Mouse (Mus musculus) frontal cortex, postnatal 36 days (tissue): ENCODE measurements around the gene Ttyh3.

Experiments
- DNase-seq, 2 experiments: peaks; one replicate each; pipeline ENCODE4 v3.0.0; 2022; ENCODE audit warnings: low spot score in 2 of 2

Gene Ttyh3

DNA sequence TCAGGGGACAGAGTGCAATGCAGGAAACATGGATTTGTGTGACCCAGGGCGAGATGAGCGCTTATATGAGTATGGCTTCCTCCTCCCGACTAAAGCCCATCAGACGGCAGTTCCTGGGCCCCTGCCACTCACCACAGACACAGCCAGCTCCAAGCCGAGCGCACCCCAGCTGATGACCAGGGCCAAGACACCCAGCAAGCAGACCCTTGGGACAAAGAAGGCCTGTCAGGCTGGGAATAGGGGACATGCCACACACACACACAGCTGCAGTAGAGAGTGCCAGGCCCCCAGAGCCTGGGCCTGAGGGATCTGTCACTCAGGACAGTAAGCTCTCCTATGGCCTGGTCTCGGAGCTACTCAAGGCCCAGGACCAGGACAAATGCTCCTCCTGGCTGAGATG lies 15.4 kb downstream of the Ttyh3 start:
- no peak for DNase-seq

- DNase-seq, result no peak
Measured at GRCm38 (mm10) chr5:140628995-140629394, 19.8 kb downstream of the Ttyh3 start.

DNA sequence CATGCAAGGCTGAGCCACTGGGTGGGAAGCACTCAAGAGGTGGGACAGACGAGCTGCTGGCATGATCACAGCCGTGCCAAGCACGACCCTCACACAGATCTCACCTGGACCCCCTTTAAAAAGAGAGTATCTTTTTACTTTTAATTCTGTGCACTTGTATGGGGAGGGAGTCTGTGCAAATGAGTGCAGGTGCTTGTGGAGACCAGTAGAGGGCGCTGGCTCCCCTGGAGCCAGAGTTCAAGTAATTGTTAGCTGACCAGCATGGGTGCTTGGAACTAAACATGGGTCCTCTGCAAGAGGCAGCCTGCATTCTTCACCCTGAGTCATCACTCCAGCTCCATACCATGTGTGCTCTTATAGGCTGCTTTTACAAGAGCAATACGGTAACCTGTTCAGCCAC lies 21.3 kb downstream of the Ttyh3 start:
- no peak for DNase-seq

GRCm38 (mm10) chr5:140624961-140625360 lies 23.9 kb downstream of the Ttyh3 start:
- DNase-seq, result no peak

DNA sequence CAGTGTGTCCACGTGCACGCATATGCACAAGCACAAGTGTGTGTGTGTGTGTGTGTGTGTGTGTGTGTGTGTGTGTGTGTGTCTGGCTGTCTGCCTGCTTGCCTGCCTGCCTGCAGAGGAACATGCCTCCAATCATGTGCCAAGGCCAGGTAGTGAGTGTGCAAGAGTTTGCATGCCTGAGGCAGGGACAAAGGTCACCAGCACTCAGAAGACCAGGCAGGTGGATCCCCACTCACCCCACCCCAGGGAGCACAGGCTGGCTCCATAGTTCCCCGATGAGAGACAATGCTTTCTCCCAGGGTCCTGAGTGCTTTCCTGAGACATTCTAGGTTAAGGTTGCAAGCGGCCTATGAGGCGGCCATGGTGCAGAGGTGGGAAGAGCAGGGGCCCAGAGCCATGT lies 24.6 kb downstream of the Ttyh3 start:
- DNase-seq, result no peak

- no peak for DNase-seq
Measured at GRCm38 (mm10) chr5:140623791-140624190, 25.0 kb downstream of the Ttyh3 start.

DNA sequence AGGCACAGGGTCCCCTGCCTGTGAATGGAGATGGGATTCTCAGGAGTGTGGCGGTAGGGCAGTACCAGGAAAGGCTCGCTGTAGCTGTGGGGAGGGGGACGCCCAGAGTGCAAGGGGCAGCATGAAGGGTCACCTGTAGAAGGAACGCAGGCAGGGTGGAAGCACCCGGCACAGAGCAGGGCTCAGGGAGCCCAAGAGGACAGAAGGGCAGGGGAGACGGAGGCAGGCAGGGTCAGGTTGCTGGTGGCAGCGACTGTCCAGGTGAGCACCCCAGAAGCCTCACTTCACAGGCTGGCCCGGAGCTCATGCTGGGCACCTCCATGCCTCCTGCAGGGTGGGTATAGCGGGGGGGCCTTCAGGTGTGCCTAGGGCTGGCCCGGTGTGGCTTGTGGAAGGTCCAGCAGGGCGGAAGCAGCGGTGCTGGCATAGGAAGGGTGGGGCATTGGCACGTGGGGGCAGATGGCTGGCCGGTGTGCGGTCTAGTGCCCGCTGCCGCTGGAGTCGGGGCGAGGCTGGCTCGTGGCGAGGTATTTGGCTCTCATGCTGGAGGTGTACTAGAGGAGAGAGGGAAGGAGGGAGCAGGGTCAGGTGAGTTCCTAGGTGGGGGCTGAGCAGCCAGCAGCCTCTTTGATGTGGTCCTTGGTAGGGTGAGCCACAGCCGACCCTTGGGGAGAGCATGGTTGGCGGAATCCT lies 25.7 kb downstream of the Ttyh3 start:
- no peak for DNase-seq

DNA sequence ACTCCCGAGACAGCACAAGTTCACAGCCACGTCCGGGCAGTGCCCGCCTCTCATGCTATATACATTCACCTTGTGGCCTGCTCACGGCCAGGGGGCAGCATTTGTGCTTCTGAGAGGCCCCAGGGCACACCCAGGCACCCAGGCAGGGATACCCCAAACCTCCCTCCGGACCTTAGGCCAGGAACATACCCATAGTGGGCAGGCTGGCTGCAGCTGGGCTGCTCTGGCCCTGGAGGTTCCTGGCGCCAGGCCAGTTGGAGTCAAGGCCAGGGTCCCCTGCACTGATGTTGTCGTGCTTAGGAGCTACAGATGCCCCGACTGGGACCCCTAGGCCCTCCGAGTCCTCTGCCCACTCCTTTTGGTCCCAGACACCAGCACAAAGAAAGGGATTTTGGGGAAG lies 27.3 kb downstream of the Ttyh3 start:
- no peak for DNase-seq

- DNase-seq, result no peak
Measured at GRCm38 (mm10) chr5:140621092-140621491, 27.7 kb downstream of the Ttyh3 start.

DNA sequence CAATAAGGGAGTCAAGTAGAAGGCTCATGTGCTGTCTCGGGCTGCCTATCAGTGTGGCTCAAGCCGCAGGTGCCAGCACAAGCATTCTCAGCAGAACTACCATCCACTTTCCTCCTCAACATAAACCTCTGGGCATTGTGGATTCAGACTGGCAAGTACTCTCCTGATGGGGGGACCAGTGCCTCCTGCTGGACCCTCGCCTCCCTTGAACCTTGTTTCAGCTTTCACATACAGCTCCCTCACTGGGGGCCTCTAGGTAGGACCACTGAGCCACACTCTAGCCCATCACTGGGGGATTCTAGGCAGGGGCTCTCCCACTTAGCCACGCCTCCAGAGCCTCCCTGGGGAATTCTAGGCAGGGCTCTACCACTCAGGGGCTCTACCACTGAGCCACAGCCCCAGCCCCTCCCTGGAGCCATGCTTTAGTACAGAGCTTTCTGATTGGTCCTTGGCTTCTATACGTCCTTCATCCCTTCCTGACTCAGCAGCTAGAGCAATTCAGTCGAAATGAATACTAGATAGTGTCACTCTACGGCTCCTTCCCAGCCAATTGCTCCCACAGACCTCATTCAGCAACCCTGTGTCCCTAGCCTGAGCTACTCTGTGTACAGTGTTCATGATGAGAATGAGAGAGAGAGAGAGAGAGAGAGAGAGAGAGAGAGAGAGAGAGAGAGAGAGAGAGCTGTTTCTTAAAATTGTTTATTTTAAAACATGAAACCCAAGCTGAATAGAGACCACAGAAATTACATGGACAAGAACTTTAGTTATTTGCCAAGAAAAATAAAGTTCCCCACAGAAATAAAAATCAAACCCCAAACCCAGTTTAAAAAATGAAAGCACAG lies 28.7 kb downstream of the Ttyh3 start:
- DNase-seq, result no peak

GRCm38 (mm10) chr5:140619151-140619771 lies 29.6 kb downstream of the Ttyh3 start:
- peak; percentile 70 to 74 for DNase-seq

- no peak for DNase-seq
Measured at GRCm38 (mm10) chr5:140617714-140618113, 31.1 kb downstream of the Ttyh3 start.

DNA sequence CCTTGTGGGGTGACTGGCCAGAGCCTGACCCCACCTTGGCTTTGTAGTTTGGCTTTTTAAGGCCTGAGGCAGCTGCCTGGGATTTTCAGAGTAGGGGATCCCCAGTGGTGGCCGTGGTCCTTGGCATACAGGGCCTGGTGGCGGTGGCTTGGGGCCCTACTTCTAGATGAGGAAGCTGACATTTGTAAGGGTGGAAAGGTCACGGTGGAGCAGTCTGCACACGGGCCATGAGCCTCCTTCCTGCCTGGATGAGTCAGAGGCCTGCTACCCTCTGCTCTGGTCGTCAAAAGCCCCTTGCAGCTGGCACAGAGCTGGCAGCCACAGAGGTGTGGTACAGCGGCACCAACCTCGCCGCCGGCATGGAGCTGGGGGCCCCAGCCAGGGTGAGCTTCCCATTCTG lies 32.1 kb downstream of the Ttyh3 start:
- no peak for DNase-seq

- DNase-seq, result no peak
Measured at GRCm38 (mm10) chr5:140616110-140616503, 32.7 kb downstream of the Ttyh3 start.

DNA sequence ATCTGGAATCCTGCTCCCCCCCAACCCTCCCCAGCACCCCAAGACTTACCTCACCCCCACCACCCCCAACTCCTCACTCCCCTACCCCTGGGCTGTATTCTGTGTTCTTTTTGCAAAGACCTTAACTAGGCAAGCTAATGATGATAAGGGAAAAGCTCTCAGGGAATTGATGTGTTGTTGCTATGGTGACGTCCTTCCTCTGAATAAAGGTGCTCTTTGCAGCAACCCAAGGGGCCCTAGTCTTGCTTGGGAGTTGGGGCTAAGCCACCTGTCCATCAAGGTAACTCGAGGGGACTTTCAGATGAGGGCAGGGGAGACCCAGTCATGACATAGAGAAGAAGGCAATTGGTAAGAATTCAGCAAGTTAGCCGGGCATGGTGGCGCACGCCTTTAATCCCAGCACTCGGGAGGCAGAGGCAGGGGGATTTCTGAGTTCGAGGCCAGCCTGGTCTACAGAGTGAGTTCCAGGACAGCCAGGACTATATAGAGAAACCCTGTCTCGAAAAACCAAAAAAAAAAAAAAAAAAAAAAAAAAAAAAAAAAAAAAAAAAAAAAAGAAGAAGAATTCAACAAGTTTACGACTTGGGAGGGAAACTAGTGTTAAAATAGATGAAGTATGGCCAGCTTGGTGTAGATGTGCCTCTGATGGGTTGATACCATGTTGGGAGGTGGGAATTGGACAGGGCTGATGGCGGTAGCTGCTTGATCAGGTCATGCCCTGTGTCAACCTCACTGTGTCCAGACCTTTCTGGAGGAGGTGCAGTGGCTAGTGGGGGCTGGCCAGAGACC lies 33.3 kb downstream of the Ttyh3 start:
- no peak for DNase-seq

GRCm38 (mm10) chr5:140614837-140615236 lies 34.0 kb downstream of the Ttyh3 start:
- DNase-seq, result no peak

DNA sequence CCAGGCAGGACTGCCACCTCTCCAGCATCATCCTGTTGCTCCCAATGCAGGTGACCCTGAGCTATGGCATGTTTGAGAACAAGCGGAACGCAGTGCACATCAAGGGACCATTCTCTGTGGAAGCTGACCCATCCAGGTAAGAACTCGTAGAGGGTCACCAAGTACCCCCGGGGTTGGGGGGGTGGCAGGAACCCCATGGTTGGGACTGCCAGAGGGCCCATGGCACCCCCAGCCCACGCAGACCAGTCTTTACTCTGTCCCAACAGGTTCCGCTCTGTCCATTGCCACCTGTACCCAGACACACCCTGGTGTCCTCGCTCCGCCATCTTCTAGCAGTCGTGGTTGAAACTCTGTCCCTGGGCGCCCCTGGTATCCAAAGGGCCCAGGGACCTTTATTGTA lies 34.7 kb downstream of the Ttyh3 start:
- DNase-seq, result no peak

DNA sequence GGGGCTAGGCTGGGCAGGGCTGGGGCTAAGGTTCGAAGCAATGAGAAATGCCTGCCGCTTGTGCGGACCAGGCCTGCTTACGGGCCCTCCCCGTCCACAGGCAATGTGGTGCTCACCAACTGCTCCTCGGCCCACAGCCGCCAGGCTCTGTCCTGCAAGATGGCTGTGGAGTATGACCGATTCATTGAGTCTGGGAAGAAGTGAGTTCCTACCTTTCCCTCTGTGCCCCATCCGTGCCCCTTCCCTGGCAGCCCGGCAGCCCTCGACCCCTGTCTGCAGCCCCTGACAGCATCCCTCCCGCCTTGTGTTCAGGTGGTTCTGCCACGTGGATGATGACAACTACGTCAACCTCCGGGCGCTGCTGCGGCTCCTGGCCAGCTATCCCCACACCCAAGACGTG lies 36.6 kb downstream of the Ttyh3 start:
- DNase-seq, result no peak

DNA sequence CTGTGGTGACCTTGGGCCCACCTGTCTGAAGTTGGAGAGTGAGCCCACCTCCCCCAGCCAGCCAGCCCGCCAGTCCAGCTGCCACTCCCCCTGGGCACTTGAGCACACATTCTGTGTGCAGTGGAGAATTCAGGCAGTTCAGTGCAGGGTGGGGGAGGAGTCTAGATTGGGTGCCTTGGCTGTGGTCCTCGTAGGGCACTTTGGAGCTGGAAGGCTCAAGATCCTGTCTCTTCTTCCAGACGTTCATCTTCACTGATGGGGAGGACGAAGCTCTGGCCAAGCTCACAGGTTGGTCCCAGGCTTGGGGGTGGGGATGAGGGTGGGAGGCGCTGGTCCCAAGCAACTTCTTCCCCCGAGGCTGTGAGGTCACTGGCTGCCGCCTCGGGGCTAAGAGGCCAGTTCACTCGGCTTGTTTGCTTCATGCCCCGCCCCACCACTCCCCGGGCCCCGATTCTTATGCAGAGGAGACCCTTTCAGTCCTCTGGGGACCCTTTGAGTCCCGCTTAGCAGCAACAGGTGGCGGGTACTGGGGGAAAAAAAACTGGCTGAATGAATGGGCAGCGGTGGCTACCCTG lies 37.1 kb downstream of the Ttyh3 start:
- no peak for DNase-seq

GRCm38 (mm10) chr5:140611021-140611583 lies 37.7 kb downstream of the Ttyh3 start:
- no peak for DNase-seq

DNA sequence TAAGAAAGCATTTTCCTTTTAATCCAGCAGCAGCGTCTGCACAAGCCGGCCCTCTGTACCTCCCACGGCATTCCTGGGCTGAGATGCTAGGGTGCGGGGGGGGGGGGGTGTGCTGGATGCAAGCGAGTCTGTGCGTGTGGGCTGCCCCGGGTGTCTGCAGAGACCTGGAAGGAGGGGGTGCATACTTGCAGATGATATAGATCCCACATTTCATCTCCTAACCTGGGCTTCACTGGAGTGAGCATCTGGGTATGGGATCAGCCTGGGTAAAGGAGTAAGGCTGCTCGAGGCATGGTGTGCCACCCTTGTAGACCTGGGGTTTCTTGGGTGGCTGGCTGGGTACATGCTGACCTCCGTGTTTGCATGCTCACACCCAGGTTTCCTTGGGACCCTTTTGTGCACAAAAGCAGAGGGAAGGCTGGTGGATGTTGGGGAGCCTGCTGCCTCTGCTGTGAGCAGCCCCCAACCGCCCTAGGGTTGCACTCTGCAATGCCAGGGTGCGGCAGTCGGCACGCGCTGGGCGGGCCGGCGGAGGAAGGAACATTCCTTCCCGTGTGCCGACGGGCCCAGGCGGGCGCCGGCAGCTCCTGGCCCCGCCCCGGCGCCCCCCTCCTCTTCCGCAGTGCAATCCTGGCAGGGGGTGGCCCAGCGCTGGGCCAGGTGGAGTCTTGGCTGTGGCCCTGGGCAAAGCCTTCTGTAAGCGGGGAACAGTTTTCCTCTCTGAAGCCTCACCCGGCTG lies 38.4 kb downstream of the Ttyh3 start:
- no peak for DNase-seq
